Mouse (Mus musculus) MEL (cell line): ENCODE measurements around the gene Tmem150a. TPM values are rescaled to one million over a fixed set of nuclear protein-coding genes. Genes with fewer than 3 reads are reported as not detected.

Experiments
- DNase-seq: peaks from one replicate; pipeline ENCODE4 v3.0.0; 2011; ENCODE audit warnings: low read depth, low spot score
- H3K27ac ChIP-seq: 2 replicates; pipeline ENCODE4 v1.5.1; 2012; ENCODE audit warnings: low read depth, mild to moderate bottlenecking, control low read depth, low read length, moderate library complexity; ENCODE audit not compliant: control insufficient read depth
- H3K27me3 ChIP-seq, 2 experiments: fragments of 150-350 bp in 1 of 2; sonication (generic) in 1 of 2; 2 replicates each; pipeline ENCODE4 v1.6.1; 2012; ENCODE audit warnings: low read length in 2 of 2, mild to moderate bottlenecking in 2 of 2, improper control_type of control experiment in 1 of 2, moderate library complexity in 1 of 2; ENCODE audit not compliant: insufficient read depth in 2 of 2, control insufficient read depth in 1 of 2
- H3K36me3 ChIP-seq, 2 experiments: 2 replicates each; pipeline ENCODE4 v1.6.1; 2012 to 2014; ENCODE audit warnings: low read length in 2 of 2, improper control_type of control experiment in 1 of 2, inconsistent platforms in 1 of 2, mild to moderate bottlenecking in 1 of 2; ENCODE audit not compliant: insufficient read depth in 2 of 2, control insufficient read depth in 1 of 2
- H3K4me1 ChIP-seq, 2 experiments: fragments of 150-350 bp in 1 of 2; sonication (generic) in 1 of 2; 2 replicates each; pipeline ENCODE4 v1.6.1; 2012; ENCODE audit warnings: low read length in 2 of 2, improper control_type of control experiment in 1 of 2, mild to moderate bottlenecking in 1 of 2; ENCODE audit not compliant: insufficient read depth in 2 of 2, control insufficient read depth in 1 of 2
- H3K4me3 ChIP-seq, 2 experiments: fragments of 150-350 bp in 1 of 2; sonication (generic) in 1 of 2; 2 replicates each; pipeline ENCODE4 v1.5.1; 2012; ENCODE audit warnings: low read depth in 2 of 2, low read length in 2 of 2, mild to moderate bottlenecking in 2 of 2, moderate library complexity in 2 of 2, control low read depth in 1 of 2, improper control_type of control experiment in 1 of 2; ENCODE audit not compliant: control insufficient read depth in 1 of 2, insufficient read depth in 1 of 2
- H3K79me2 ChIP-seq: 2 replicates; pipeline ENCODE4 v1.6.1; 2012; ENCODE audit warnings: mild to moderate bottlenecking, low read length, moderate library complexity; ENCODE audit not compliant: control insufficient read depth, poor library complexity, insufficient read depth
- H3K9ac ChIP-seq: 2 replicates; pipeline ENCODE4 v1.6.1; 2012; ENCODE audit warnings: low read depth, mild to moderate bottlenecking, control low read depth, low read length, moderate library complexity; ENCODE audit not compliant: control insufficient read depth, poor library complexity, severe bottlenecking
- H3K9me3 ChIP-seq: fragments of 150-350 bp; sonication (generic); replicated peaks from 2 replicates; pipeline ENCODE4 v1.6.1; 2012; ENCODE audit warnings: mild to moderate bottlenecking, low read length, improper control_type of control experiment, moderate library complexity; ENCODE audit not compliant: insufficient read depth
- CHD1 ChIP-seq: IDR thresholded peaks from 2 replicates; pipeline ENCODE4 v1.6.1; 2012; ENCODE audit warnings: low read depth, mild to moderate bottlenecking, inconsistent platforms, low read length, improper control_type of control experiment
- CTCF ChIP-seq, 3 experiments: IDR thresholded peaks in 2 of 3; conservative IDR thresholded peaks in 1 of 3; 2 replicates each; pipeline ENCODE4 v1.5.1; 2011 to 2012; ENCODE audit warnings: low read length in 3 of 3, low read depth in 2 of 3, mild to moderate bottlenecking in 2 of 3, improper control_type of control experiment in 1 of 3, inconsistent platforms in 1 of 3, mixed read lengths in 1 of 3, moderate library complexity in 1 of 3; ENCODE audit not compliant: control insufficient read depth in 1 of 3, insufficient read depth in 1 of 3, poor library complexity in 1 of 3, severe bottlenecking in 1 of 3
- ELF1 ChIP-seq: IDR thresholded peaks from 2 replicates; pipeline ENCODE4 v1.6.1; 2014; ENCODE audit warnings: low read depth, mild to moderate bottlenecking, inconsistent platforms, low read length, improper control_type of control experiment, moderate library complexity
- ETS1 ChIP-seq: IDR thresholded peaks from 2 replicates; pipeline ENCODE4 v1.6.1; 2012; ENCODE audit warnings: low read depth, mild to moderate bottlenecking, inconsistent platforms, low read length, improper control_type of control experiment, moderate library complexity
- GABPA ChIP-seq: IDR thresholded peaks from 2 replicates; pipeline ENCODE4 v1.6.1; 2012; ENCODE audit warnings: low read depth, mild to moderate bottlenecking, inconsistent platforms, low read length, improper control_type of control experiment, moderate library complexity
- KAT2A ChIP-seq: conservative IDR thresholded peaks from 2 replicates; pipeline ENCODE4 v1.6.1; 2012; ENCODE audit warnings: low read depth, low read length, improper control_type of control experiment, inconsistent platforms
- MAZ ChIP-seq: IDR thresholded peaks from 2 replicates; pipeline ENCODE4 v1.6.1; 2012; ENCODE audit warnings: low read depth, mild to moderate bottlenecking, inconsistent platforms, low read length, improper control_type of control experiment
- MEF2A ChIP-seq: IDR thresholded peaks from 2 replicates; pipeline ENCODE4 v1.6.1; 2014; ENCODE audit warnings: low read depth, mild to moderate bottlenecking, inconsistent platforms, low read length, improper control_type of control experiment; ENCODE audit not compliant: poor library complexity, insufficient replicate concordance, severe bottlenecking; ENCODE audit errors: extremely low read depth
- MYC ChIP-seq: IDR thresholded peaks from 2 replicates; pipeline ENCODE4 v1.6.1; 2011; ENCODE audit warnings: low read depth, mild to moderate bottlenecking, low read length, improper control_type of control experiment, moderate library complexity
- NELFE ChIP-seq: IDR thresholded peaks from 2 replicates; pipeline ENCODE4 v1.6.1; 2011; ENCODE audit warnings: low read depth, low read length, improper control_type of control experiment
- NRF1 ChIP-seq: IDR thresholded peaks from 2 replicates; pipeline ENCODE4 v1.6.1; 2014; ENCODE audit warnings: low read depth, mild to moderate bottlenecking, inconsistent platforms, low read length, improper control_type of control experiment, moderate library complexity; ENCODE audit not compliant: poor library complexity, insufficient read depth, severe bottlenecking
- POLR2A ChIP-seq, 2 experiments: IDR thresholded peaks; 2 replicates each; pipeline ENCODE4 v1.6.1; 2011 to 2012; ENCODE audit warnings: low read length in 2 of 2, mild to moderate bottlenecking in 2 of 2, control low read depth in 1 of 2, improper control_type of control experiment in 1 of 2, low read depth in 1 of 2, moderate library complexity in 1 of 2; ENCODE audit not compliant: control insufficient read depth in 1 of 2, insufficient read depth in 1 of 2, poor library complexity in 1 of 2
- POLR2AphosphoS5 ChIP-seq: IDR thresholded peaks from 2 replicates; pipeline ENCODE4 v1.6.1; 2012; ENCODE audit warnings: low read depth, borderline replicate concordance, mild to moderate bottlenecking, inconsistent platforms, low read length, moderate library complexity, mixed read lengths
- RAD21 ChIP-seq: IDR thresholded peaks from 2 replicates; pipeline ENCODE4 v1.6.1; 2011; ENCODE audit warnings: mild to moderate bottlenecking, low read depth, low read length, improper control_type of control experiment
- RCOR1 ChIP-seq: IDR thresholded peaks from 2 replicates; pipeline ENCODE4 v1.6.1; 2012; ENCODE audit warnings: low read depth, mild to moderate bottlenecking, inconsistent platforms, low read length, improper control_type of control experiment
- SIN3A ChIP-seq: IDR thresholded peaks from 2 replicates; pipeline ENCODE4 v1.6.1; 2012; ENCODE audit warnings: low read length, improper control_type of control experiment, inconsistent platforms
- SMC3 ChIP-seq: IDR thresholded peaks from 2 replicates; pipeline ENCODE4 v1.6.1; 2011; ENCODE audit warnings: low read depth, low read length, improper control_type of control experiment
- TAL1 ChIP-seq: IDR thresholded peaks from 2 replicates; pipeline ENCODE4 v1.6.1; 2012; ENCODE audit warnings: mild to moderate bottlenecking, inconsistent platforms, low read length, moderate library complexity, mixed read lengths
- TBP ChIP-seq: IDR thresholded peaks from 2 replicates; pipeline ENCODE4 v1.8.0; 2011; ENCODE audit warnings: low read depth, low read length, improper control_type of control experiment
- USF1 ChIP-seq: IDR thresholded peaks from 2 replicates; pipeline ENCODE4 v1.6.1; 2014; ENCODE audit warnings: low read depth, mild to moderate bottlenecking, inconsistent platforms, low read length, improper control_type of control experiment, moderate library complexity
- USF2 ChIP-seq, 2 experiments: IDR thresholded peaks; 2 replicates each; pipeline ENCODE4 v1.6.1; 2011 to 2012; ENCODE audit warnings: improper control_type of control experiment in 2 of 2, low read length in 2 of 2, borderline replicate concordance in 1 of 2, inconsistent platforms in 1 of 2, low read depth in 1 of 2, mild to moderate bottlenecking in 1 of 2; ENCODE audit not compliant: insufficient read depth in 1 of 2
- ZC3H11A ChIP-seq: IDR thresholded peaks from 2 replicates; pipeline ENCODE4 v1.6.1; 2012; ENCODE audit warnings: low read depth, mild to moderate bottlenecking, inconsistent platforms, low read length, improper control_type of control experiment
- polyA plus RNA-seq, 2 experiments: library from polyadenylated mRNA; stranded (reverse) in 1 of 2; unstranded in 1 of 2; fragments of >175 nt in 1 of 2; fragments of >200 nt in 1 of 2; gene quantifications; 2 replicates each; pipeline versions ENCODE4 v1.2.1 to v1.2.4; 2012; ENCODE audit warnings: low replicate concordance in 2 of 2, low read depth in 1 of 2; ENCODE audit not compliant: insufficient read length in 2 of 2, insufficient read depth in 1 of 2, missing spikeins in 1 of 2
- total RNA-seq: library from RNA; depleted of rRNA; stranded (reverse); fragments of 300-350 nt; gene quantifications from 2 replicates; pipeline ENCODE4 v1.2.3, GENCODE M21; 2012

The Tmem150a gene
- total and polyA plus RNA-seq, 3 experiments: 0.15 to 2.5 TPM; not detected in 1

- no peak for TF ChIP-seq ZC3H11A
- TF ChIP-seq USF2 (IDR thresholded peaks at IDR 0.05; ENCODE audit: borderline replicate concordance in 1 of 2, insufficient read depth in 1 of 2, low read depth in 1 of 2, low read length in 2 of 2): peak; percentile 44 to 90
- TF ChIP-seq TBP: peak; percentile 94
- no peak for TF ChIP-seq MYC
- TF ChIP-seq POLR2AphosphoS5: no peak
- peak; percentile 92 for TF ChIP-seq NELFE
- TF ChIP-seq ELF1: peak; percentile 98
These were observed 7.1 kb downstream of the Tmem150a start (continued) for GRCm38 (mm10) chr6:72362132-72363028.

- Histone ChIP-seq H3K36me3 (peaks cover 0 to 22% of the 10 kb centered on the region in 2 experiments; a peak in 3 of 4 replicates), H3K9ac (no peak overlapping the region), H3K9me3 (no peaks in the 10 kb centered on the region), H3K4me1 (peaks cover 0 to 27% of the 10 kb centered on the region in 2 experiments; a peak in 2 of 4 replicates), H3K27me3 (no peaks in the 10 kb centered on the region), H3K27ac (no peak overlapping the region)
- peak; percentile 44 for DNase-seq
- peak; percentile 21 for TF ChIP-seq RAD21
- 0 out of 2 replicates have a peak, but pooled peaks have one; percentile 30 for TF ChIP-seq SMC3
- TF ChIP-seq MAZ: no peak
- TF ChIP-seq KAT2A: no peak
- no peak for TF ChIP-seq MEF2A
- TF ChIP-seq CTCF (IDR thresholded peaks at IDR 0.05 in 2 of 3, conservative IDR thresholded peaks at IDR 0.05 in 1 of 3; ENCODE audit: control insufficient read depth in 1 of 3, insufficient read depth in 1 of 3, low read depth in 2 of 3, low read length in 3 of 3, poor library complexity in 1 of 3, severe bottlenecking in 1 of 3): peak in 2 of 3 experiments; percentile 48 to 60; a peak in 4 of 6 replicates
- no peak for TF ChIP-seq NRF1
- no peak for TF ChIP-seq POLR2A (IDR thresholded peaks at IDR 0.05; ENCODE audit: control insufficient read depth in 1 of 2, insufficient read depth in 1 of 2, low read depth in 1 of 2, low read length in 2 of 2, poor library complexity in 1 of 2)
- no peak for TF ChIP-seq SIN3A
- TF ChIP-seq GABPA: no peak
- TF ChIP-seq ETS1: no peak
- no peak for TF ChIP-seq RCOR1
- TF ChIP-seq TAL1: no peak
- no peak for TF ChIP-seq NELFE
- no peak for TF ChIP-seq CHD1
- TF ChIP-seq TBP: no peak
- TF ChIP-seq USF1: no peak
- TF ChIP-seq, all 39 proteins: peak for 3
- no peak overlapping the region for H3K4me3 ChIP-seq
- H3K79me2 ChIP-seq: peaks cover 8% of the 10 kb centered on the region
These were observed 8.8 kb downstream of the Tmem150a start for GRCm38 (mm10) chr6:72364009-72364408.
